Mouse (Mus musculus) heart, postnatal 0 days (tissue): Measurements from ENCODE around the gene Nfia. TPM values are rescaled to one million over a fixed set of nuclear protein-coding genes. Genes with fewer than 3 reads are reported as not detected.

ENCODE experiments used
- ATAC-seq: fragments of 200-750 bp; cut with Nextera tagmentation; 2 replicates; pipeline ENCODE4 v1.8.0; 2017; ENCODE audit warnings: low read depth, moderate number of reproducible peaks, moderate library complexity; ENCODE audit not compliant: insufficient read depth
- DNase-seq: peaks from one replicate; pipeline ENCODE4 v3.0.0-alpha.2; 2016; ENCODE audit warnings: low spot score
- H3K27ac ChIP-seq: fragments of 300-500 bp; sonication (generic); 2 replicates; pipeline ENCODE4 v1.5.1; 2014; ENCODE audit warnings: low read depth, mild to moderate bottlenecking
- H3K27me3 ChIP-seq: fragments of 300-500 bp; sonication (generic); 2 replicates; pipeline ENCODE4 v1.6.1; 2014; ENCODE audit warnings: low read length, mixed read lengths; ENCODE audit not compliant: control insufficient read depth, insufficient read depth
- H3K36me3 ChIP-seq: fragments of 300-500 bp; sonication (generic); replicated peaks from 2 replicates; pipeline ENCODE4 v1.6.1; 2014; ENCODE audit warnings: low read length, mixed read lengths; ENCODE audit not compliant: control insufficient read depth, insufficient read depth
- H3K4me1 ChIP-seq: fragments of 300-500 bp; sonication (generic); 2 replicates; pipeline ENCODE4 v1.6.1; 2014; ENCODE audit warnings: antibody characterized with exemption; ENCODE audit not compliant: control insufficient read depth, insufficient read depth
- H3K4me2 ChIP-seq: fragments of 300-500 bp; sonication (generic); 2 replicates; pipeline ENCODE4 v1.6.1; 2014; ENCODE audit warnings: low read depth, mild to moderate bottlenecking, low read length, moderate library complexity
- H3K4me3 ChIP-seq: fragments of 300-500 bp; sonication (generic); 2 replicates; pipeline ENCODE4 v1.5.1; 2014; ENCODE audit warnings: low read depth, low read length
- H3K9ac ChIP-seq: fragments of 300-500 bp; sonication (generic); replicated peaks from 2 replicates; pipeline ENCODE4 v1.6.1; 2014; ENCODE audit warnings: low read depth, low read length, mixed read lengths
- H3K9me3 ChIP-seq: fragments of 300-500 bp; sonication (generic); replicated peaks from 2 replicates; pipeline ENCODE4 v1.6.1; 2016; ENCODE audit warnings: low read length; ENCODE audit not compliant: control insufficient read depth
- CTCF ChIP-seq: IDR thresholded peaks from 2 replicates; pipeline ENCODE4 v1.5.1; 2016; ENCODE audit warnings: antibody characterized with exemption, control low read depth, low read depth
- EP300 ChIP-seq: IDR thresholded peaks from 2 replicates; pipeline ENCODE4 v1.6.1; 2016; ENCODE audit warnings: antibody characterized with exemption, low read depth
- WGBS: fragments of 180-500 bp; shearing (Covaris S2); extraction: QIAGEN DNeasy Blood & Tissue Kit; methylation state at CpG from one replicate; pipeline ENCODE4 v1.1.7; 2014; 5-methylcytosine and 5-hydroxymethylcytosine counted together
- polyA plus RNA-seq: library from polyadenylated mRNA; unstranded; fragments of >200 nt; fragmentation: Nextera tagmentation; extraction: Ambion mirVana; gene quantifications from 2 replicates; pipeline ENCODE4 v1.2.1, GENCODE M21; 2015
- total RNA-seq: library from RNA; depleted of rRNA; stranded (reverse); fragments of >200 nt; gene quantifications from 2 replicates; pipeline ENCODE4 v1.2.3, GENCODE M21; 2014; ENCODE audit warnings: low replicate concordance

Nfia gene
- total and polyA plus RNA-seq, 2 experiments from 2014 or later = 53.8 to 114 TPM

GRCm38 (mm10) chr4:97991880-97992279 lies 219.3 kb downstream of the Nfia start:
- WGBS = 46% methylated on average over 3 of the region's 3 CpGs
- no peaks in the 10 kb centered on the region for H3K27me3 ChIP-seq
- no peak for DNase-seq
- no peak for ATAC-seq
- peaks cover 30% of the 10 kb centered on the region for H3K4me1 ChIP-seq
- no peak overlapping the region for H3K4me2 ChIP-seq
- no peak overlapping the region for H3K4me3 ChIP-seq
- H3K27ac ChIP-seq = no peak overlapping the region
- H3K36me3 ChIP-seq = no peaks in the 10 kb centered on the region
- no peaks in the 10 kb centered on the region for H3K9me3 ChIP-seq
- TF ChIP-seq EP300 (no peak), CTCF (no peak)
- H3K9ac ChIP-seq = no peak overlapping the region

GRCm38 (mm10) chr4:97995911-97996712 lies 223.6 kb downstream of the Nfia start:
- Histone ChIP-seq H3K4me2 (no peak overlapping the region), H3K27ac (peak overlapping the region; percentile 28)
- WGBS = 71% methylated on average over 8 of the region's 8 CpGs

GRCm38 (mm10) chr4:97997151-97997817 lies 224.8 kb downstream of the Nfia start:
- Histone ChIP-seq H3K4me3 (no peak overlapping the region), H3K4me2 (no peak overlapping the region), H3K27me3 (no peaks in the 10 kb centered on the region), H3K4me1 (peaks cover 25% of the 10 kb centered on the region), H3K9me3 (no peaks in the 10 kb centered on the region), H3K9ac (no peak overlapping the region), H3K27ac (peak overlapping the region; percentile 34; the same call in 1 of the 2 replicates), H3K36me3 (0 out of 2 replicates have a peak, but pooled peaks cover 3% of the 10 kb centered on the region)
- peak; percentile 51 for ATAC-seq
- TF ChIP-seq EP300 (no peak), CTCF (no peak)
- WGBS = 58% methylated on average over 11 of the region's 11 CpGs
- DNase-seq = peak; percentile 39

More at GRCm38 (mm10) chr4:97995911-97996712, 223.6 kb downstream of the Nfia start:
- Histone ChIP-seq H3K9ac (no peak overlapping the region), H3K9me3 (no peaks in the 10 kb centered on the region), H3K27me3 (no peaks in the 10 kb centered on the region), H3K36me3 (no peaks in the 10 kb centered on the region), H3K4me3 (no peak overlapping the region), H3K4me1 (peaks cover 19% of the 10 kb centered on the region)
- ATAC-seq (no peak), DNase-seq (no peak)
- TF ChIP-seq EP300 = no peak
- no peak for TF ChIP-seq CTCF

- no peak overlapping the region for H3K4me3 ChIP-seq
- no peak for TF ChIP-seq CTCF
- 39% methylated on average over 5 of the region's 5 CpGs for WGBS
- 0 out of 2 replicates have a peak, but pooled peaks cover 5% of the 10 kb centered on the region for H3K36me3 ChIP-seq
- H3K4me2 ChIP-seq = no peak overlapping the region
- H3K27me3 ChIP-seq = no peaks in the 10 kb centered on the region
- no peak for ATAC-seq
- H3K4me1 ChIP-seq = peaks cover 38% of the 10 kb centered on the region
- peak overlapping the region; percentile 88 for H3K27ac ChIP-seq
- H3K9me3 ChIP-seq = no peaks in the 10 kb centered on the region
- DNase-seq = no peak
- no peak overlapping the region for H3K9ac ChIP-seq
Measured at GRCm38 (mm10) chr4:98002206-98002605, 229.7 kb downstream of the Nfia start.

- Histone ChIP-seq H3K36me3 (peaks cover 8% of the 10 kb centered on the region; the same call in 1 of the 2 replicates), H3K9me3 (no peaks in the 10 kb centered on the region), H3K27me3 (no peaks in the 10 kb centered on the region), H3K27ac (peak overlapping the region; percentile 88), H3K4me1 (peaks cover 28% of the 10 kb centered on the region), H3K4me3 (no peak overlapping the region), H3K9ac (peak overlapping the region; percentile 39), H3K4me2 (peak overlapping the region; percentile 39)
- WGBS = 10% methylated on average over 12 of the region's 12 CpGs
- TF ChIP-seq CTCF (no peak), EP300 (0 out of 2 replicates have a peak, but pooled peaks have one; percentile 20)
- ATAC-seq = peak; percentile 66; the same call in 1 of the 2 replicates
- DNase-seq = peak; percentile 55
Measured at GRCm38 (mm10) chr4:98003323-98004107, 231.0 kb downstream of the Nfia start.
